Mouse (Mus musculus) neural tube, embryonic 14.5 days (tissue): ENCODE measurements around the gene Olfr1238. TPM values are rescaled to one million over a fixed set of nuclear protein-coding genes. Genes with fewer than 3 reads are reported as not detected.

Experiments
- ATAC-seq: fragments of 200-750 bp; cut with Nextera tagmentation; 2 replicates; pipeline ENCODE4 v1.8.0; 2017; ENCODE audit warnings: low read depth, mild to moderate bottlenecking, moderate TSS enrichment, moderate library complexity
- H3K27ac ChIP-seq: fragments of 300-500 bp; sonication (generic); 2 replicates; pipeline ENCODE4 v1.5.1; 2014; ENCODE audit warnings: low read depth, mild to moderate bottlenecking, control low read depth, low read length, moderate library complexity, mixed read lengths
- H3K27me3 ChIP-seq: fragments of 300-500 bp; sonication (generic); 2 replicates; pipeline ENCODE4 v1.6.1; 2014; ENCODE audit warnings: low read length; ENCODE audit not compliant: control insufficient read depth, insufficient read depth
- H3K36me3 ChIP-seq: fragments of 300-500 bp; sonication (generic); 2 replicates; pipeline ENCODE4 v1.6.1; 2014; ENCODE audit warnings: low read length, mixed read lengths; ENCODE audit not compliant: control insufficient read depth, insufficient read depth
- H3K4me1 ChIP-seq: fragments of 300-500 bp; sonication (generic); 2 replicates; pipeline ENCODE4 v1.6.1; 2014; ENCODE audit warnings: low read length; ENCODE audit not compliant: control insufficient read depth, insufficient read depth
- H3K4me2 ChIP-seq: fragments of 300-500 bp; sonication (generic); 2 replicates; pipeline ENCODE4 v1.6.1; 2014; ENCODE audit warnings: mild to moderate bottlenecking, low read depth, low read length, control low read depth
- H3K4me3 ChIP-seq: fragments of 300-500 bp; sonication (generic); 2 replicates; pipeline ENCODE4 v1.5.1; 2014; ENCODE audit warnings: low read depth, low read length, control low read depth, mixed read lengths
- H3K9ac ChIP-seq: fragments of 300-500 bp; sonication (generic); replicated peaks from 2 replicates; pipeline ENCODE4 v1.6.1; 2014; ENCODE audit warnings: low read depth, mild to moderate bottlenecking, control low read depth, low read length, mixed read lengths
- H3K9me3 ChIP-seq: fragments of 300-500 bp; sonication (generic); 2 replicates; pipeline ENCODE4 v1.6.1; 2016; ENCODE audit warnings: low read length; ENCODE audit not compliant: control insufficient read depth
- WGBS: fragments of 180-500 bp; shearing (Covaris S2); extraction: QIAGEN DNeasy Blood & Tissue Kit; methylation state at CpG from one replicate; pipeline ENCODE4 v1.1.7; 2014; 5-methylcytosine and 5-hydroxymethylcytosine counted together
- polyA plus RNA-seq: library from polyadenylated mRNA; unstranded; fragments of >200 nt; fragmentation: Nextera tagmentation; extraction: Ambion mirVana; gene quantifications from 2 replicates; pipeline ENCODE4 v1.2.1, GENCODE M21; 2014

The Olfr1238 gene
- not detected in 2 replicates for polyA plus RNA-seq

- Histone ChIP-seq H3K36me3 (no peaks in the 10 kb centered on the region), H3K4me3 (no peak within 1 kb of the TSS), H3K27ac (no peak within 1 kb of the TSS), H3K4me2 (no peak within 1 kb of the TSS), H3K9ac (no peak within 1 kb of the TSS), H3K4me1 (no peaks in the 10 kb centered on the region), H3K9me3 (no peaks in the 10 kb centered on the region), H3K27me3 (no peaks in the 10 kb centered on the region)
- 97% methylated on average over 2 of the region's 2 CpGs for WGBS
- no peak for ATAC-seq
These were observed at the start of gene Olfr1238 for GRCm38 (mm10) chr2:89409576-89409975. Olfr1238 (minus strand) TSS chr2:89409676.

GRCm38 (mm10) chr2:89442900-89443299 lies 33.4 kb upstream of the Olfr1238 start, which contains the start of gene Olfr1240:
Olfr1240 (minus strand) TSS chr2:89443000.
- Histone ChIP-seq H3K36me3 (no peaks in the 10 kb centered on the region), H3K27ac (no peak within 1 kb of the TSS), H3K27me3 (no peaks in the 10 kb centered on the region), H3K4me3 (no peak within 1 kb of the TSS), H3K4me1 (no peaks in the 10 kb centered on the region), H3K9me3 (no peaks in the 10 kb centered on the region), H3K9ac (no peak within 1 kb of the TSS), H3K4me2 (no peak within 1 kb of the TSS)
- WGBS, result 88% methylated on average over 3 of the region's 3 CpGs
- no peak for ATAC-seq

- H3K27ac ChIP-seq, result no peak within 1 kb of the TSS
- H3K4me3 ChIP-seq, result no peak within 1 kb of the TSS
- H3K9ac ChIP-seq, result no peak within 1 kb of the TSS
- no peaks in the 10 kb centered on the region for H3K9me3 ChIP-seq
- H3K27me3 ChIP-seq, result no peaks in the 10 kb centered on the region
- no peak within 1 kb of the TSS for H3K4me2 ChIP-seq
- ATAC-seq, result no peak
- 98% methylated on average over 2 of the region's 2 CpGs for WGBS
- H3K4me1 ChIP-seq, result no peaks in the 10 kb centered on the region
- H3K36me3 ChIP-seq, result no peaks in the 10 kb centered on the region
These were observed 10.8 kb upstream of the Olfr1238 start, which contains the start of gene Olfr1239 for GRCm38 (mm10) chr2:89420307-89420706. Olfr1239 (minus strand) TSS chr2:89420407.

- ATAC-seq, result no peak
- Histone ChIP-seq H3K27ac (no peak overlapping the region), H3K9ac (no peak overlapping the region), H3K4me1 (no peaks in the 10 kb centered on the region), H3K4me2 (no peak overlapping the region), H3K9me3 (no peaks in the 10 kb centered on the region), H3K4me3 (no peak overlapping the region), H3K36me3 (no peaks in the 10 kb centered on the region), H3K27me3 (no peaks in the 10 kb centered on the region)
- WGBS, result 81% methylated on average over 1 of the region's 1 CpGs
These were observed 5.1 kb upstream of the Olfr1238 start for GRCm38 (mm10) chr2:89414557-89414956.

- WGBS, result 79% methylated on average over 1 of the region's 1 CpGs
- ATAC-seq, result no peak
These were observed 8.6 kb downstream of the Olfr1238 start for GRCm38 (mm10) chr2:89400882-89401281.

GRCm38 (mm10) chr2:89364765-89365164 lies 44.7 kb downstream of the Olfr1238 start, which contains the start of gene Olfr1234:
Olfr1234 (minus strand) TSS chr2:89364865.
- no peaks in the 10 kb centered on the region for H3K27me3 ChIP-seq
- H3K9me3 ChIP-seq, result no peaks in the 10 kb centered on the region

More at GRCm38 (mm10) chr2:89400882-89401281, 8.6 kb downstream of the Olfr1238 start:
- H3K27me3 ChIP-seq, result no peaks in the 10 kb centered on the region
- H3K27ac ChIP-seq, result no peak overlapping the region
- no peak overlapping the region for H3K4me3 ChIP-seq
- H3K9me3 ChIP-seq, result no peaks in the 10 kb centered on the region
- H3K36me3 ChIP-seq, result no peaks in the 10 kb centered on the region
- no peak overlapping the region for H3K4me2 ChIP-seq
- H3K9ac ChIP-seq, result no peak overlapping the region
- no peaks in the 10 kb centered on the region for H3K4me1 ChIP-seq

More at GRCm38 (mm10) chr2:89364765-89365164, 44.7 kb downstream of the Olfr1238 start, which contains the start of gene Olfr1234:
- WGBS, result 89% methylated on average over 4 of the region's 4 CpGs
- Histone ChIP-seq H3K9ac (no peak within 1 kb of the TSS), H3K4me2 (no peak within 1 kb of the TSS), H3K27ac (no peak within 1 kb of the TSS), H3K4me1 (no peaks in the 10 kb centered on the region), H3K4me3 (no peak within 1 kb of the TSS), H3K36me3 (no peaks in the 10 kb centered on the region)
- no peak for ATAC-seq

Other genes with a start within 250 kb of the Olfr1238 start
- gene Olfr1224-ps1, start 245.6 kb downstream of the Olfr1238 start, polyA plus RNA-seq, result not detected in 2 replicates
- gene Olfr1225, start 235.0 kb downstream of the Olfr1238 start, polyA plus RNA-seq, result not detected in 2 replicates
- gene Olfr1226, start 209.6 kb downstream of the Olfr1238 start, polyA plus RNA-seq, result not detected in 2 replicates
- gene Olfr1228, start 155.6 kb downstream of the Olfr1238 start, polyA plus RNA-seq, result not detected in 2 replicates
- not detected in 2 replicates for gene Olfr1229, start 121.7 kb downstream of the Olfr1238 start, polyA plus RNA-seq
- gene Olfr1230, start 112.4 kb downstream of the Olfr1238 start, polyA plus RNA-seq, result not detected in 2 replicates
- not detected in 2 replicates for gene Olfr1231, start 102.6 kb downstream of the Olfr1238 start, polyA plus RNA-seq
- gene Olfr1232, start 80.0 kb downstream of the Olfr1238 start, polyA plus RNA-seq, result not detected in 2 replicates
- gene Olfr1233, start 67.3 kb downstream of the Olfr1238 start, polyA plus RNA-seq, result not detected in 2 replicates
- gene Olfr1234, start 44.8 kb downstream of the Olfr1238 start, polyA plus RNA-seq, result not detected in 2 replicates
- gene Olfr1239, start 10.7 kb upstream of the Olfr1238 start, polyA plus RNA-seq, result not detected in 2 replicates
- gene Olfr1240, start 33.3 kb upstream of the Olfr1238 start, polyA plus RNA-seq, result not detected in 2 replicates
- gene Olfr1241, start 77.5 kb upstream of the Olfr1238 start, polyA plus RNA-seq, result not detected in 2 replicates
- gene Olfr1242, start 88.7 kb upstream of the Olfr1238 start, polyA plus RNA-seq, result not detected in 2 replicates
- not detected in 2 replicates for gene Olfr1243, start 121.8 kb upstream of the Olfr1238 start, polyA plus RNA-seq
- not detected in 2 replicates for gene Olfr1245, start 168.8 kb upstream of the Olfr1238 start, polyA plus RNA-seq
- gene Olfr1246, start 183.5 kb upstream of the Olfr1238 start, polyA plus RNA-seq, result not detected in 2 replicates
- gene Olfr1247, start 204.5 kb upstream of the Olfr1238 start, polyA plus RNA-seq, result not detected in 2 replicates
- not detected in 2 replicates for gene Olfr1248, start 208.6 kb upstream of the Olfr1238 start, polyA plus RNA-seq
- gene Olfr1249, start 225.3 kb upstream of the Olfr1238 start, polyA plus RNA-seq, result not detected in 2 replicates